8 mouse cellular contexts compared by ENCODE assay signal in genomic region chr15:85523173-85523991, GRCm38 (mm10). TPM values are rescaled to one million over a fixed set of nuclear protein-coding genes. Genes with fewer than 3 reads are reported as not detected.
A peak's percentile ranks its signal among the peaks of the same experiment; 100 is the strongest.
DNase-seq lines count a peak whose midpoint lies in the region; ATAC-seq lines count a peak whose summit lies in the region.

No protein-coding gene starts in this region.

- H3K36me3 ChIP-seq in hindbrain, embryonic 11.5 days (ENCODE audit: control insufficient read depth, insufficient read depth, low read length) = no peaks in the 10 kb centered on the region
- no peaks in the 10 kb centered on the region for H3K36me3 ChIP-seq in limb, embryonic 10.5 days
- no peaks in the 10 kb centered on the region for H3K36me3 ChIP-seq in midbrain, embryonic 11.5 days (ENCODE audit: control insufficient read depth, insufficient read depth, low read length)

- no peak overlapping the region for H3K4me3 ChIP-seq in hindbrain, embryonic 11.5 days (ENCODE audit: low read depth, low read length)
- peak overlapping the region; percentile 18; the same call in 1 of the 2 replicates for H3K4me3 ChIP-seq in limb, embryonic 10.5 days
- H3K4me3 ChIP-seq in midbrain, embryonic 11.5 days (ENCODE audit: low read depth, low read length) = no peak overlapping the region

- H3K9ac ChIP-seq in hindbrain, embryonic 11.5 days (ENCODE audit: low read depth, low read length) = 0 out of 2 replicates have a peak overlapping the region, but pooled peaks have one; percentile 37
- H3K9ac ChIP-seq in midbrain, embryonic 11.5 days (ENCODE audit: low read length) = no peak overlapping the region

- H3K4me2 ChIP-seq in hindbrain, embryonic 11.5 days (replicated peaks; ENCODE audit: low read depth, low read length) = no peak overlapping the region
- H3K4me2 ChIP-seq in midbrain, embryonic 11.5 days = no peak overlapping the region

- H3K4me1 ChIP-seq in hindbrain, embryonic 11.5 days (replicated peaks; ENCODE audit: control insufficient read depth, insufficient read depth, low read length) = peaks cover 3% of the 10 kb centered on the region
- H3K4me1 ChIP-seq in limb, embryonic 10.5 days = peaks cover 24% of the 10 kb centered on the region
- H3K4me1 ChIP-seq in midbrain, embryonic 11.5 days (ENCODE audit: control insufficient read depth, insufficient read depth, low read length) = peaks cover 19% of the 10 kb centered on the region

- H3K27ac ChIP-seq in hindbrain, embryonic 11.5 days (ENCODE audit: low read depth, low read length) = no peak overlapping the region
- H3K27ac ChIP-seq in limb, embryonic 10.5 days = peak overlapping the region; percentile 66; the same call in 1 of the 2 replicates
- H3K27ac ChIP-seq in midbrain, embryonic 11.5 days (ENCODE audit: low read depth, low read length) = no peak overlapping the region

- 0 out of 2 replicates have a peak, but pooled peaks have one; percentile 38 for ATAC-seq in hindbrain, embryonic 11.5 days (ENCODE audit: low FRiP score)
- ATAC-seq in midbrain, embryonic 11.5 days (ENCODE audit: low FRiP score) = peak; percentile 43; the same call in 1 of the 2 replicates
- no peak for ATAC-seq in erythroid progenitor cell, adult 5-6 weeks (replicated peaks; ENCODE audit: low FRiP score, poor library complexity, severe bottlenecking)

- 9% methylated on average over 14 of the region's 14 CpGs for WGBS in hindbrain, embryonic 11.5 days
- WGBS in limb, embryonic 10.5 days = 8% methylated on average over 14 of the region's 14 CpGs
- 7% methylated on average over 14 of the region's 14 CpGs for WGBS in midbrain, embryonic 11.5 days

- DNase-seq in adipocyte (ENCODE audit: low spot score) = peak; percentile 46
- DNase-seq in cerebellum, adult 8-10 months = peak; percentile 22
- DNase-seq in gastrocnemius, adult 18-20 months (ENCODE audit: low spot score) = peak; percentile 46
- peak; percentile 42 for DNase-seq in hindbrain, embryonic 11.5 days (ENCODE audit: low spot score)
- DNase-seq in limb, embryonic 10.5 days (ENCODE audit: low spot score) = peak; percentile 55
- peak; percentile 94 for DNase-seq in midbrain, embryonic 11.5 days (ENCODE audit: low spot score, missing footprints)
- peak; percentile 5 to 16 for DNase-seq in thymus, postnatal 36 days

- no peaks in the 10 kb centered on the region; the same call in 1 of the 2 replicates for H3K27me3 ChIP-seq in hindbrain, embryonic 11.5 days (ENCODE audit: control insufficient read depth, insufficient read depth, low read length)
- H3K27me3 ChIP-seq in limb, embryonic 10.5 days (ENCODE audit: low read depth, poor library complexity, severe bottlenecking) = peaks cover 41% of the 10 kb centered on the region
- H3K27me3 ChIP-seq in midbrain, embryonic 11.5 days (ENCODE audit: control insufficient read depth, insufficient read depth, low read length) = 0 out of 2 replicates have a peak, but pooled peaks cover 7% of the 10 kb centered on the region

- H3K9me3 ChIP-seq in hindbrain, embryonic 11.5 days (ENCODE audit: control insufficient read depth, low read length) = no peaks in the 10 kb centered on the region
- no peaks in the 10 kb centered on the region for H3K9me3 ChIP-seq in limb, embryonic 10.5 days (replicated peaks)
- H3K9me3 ChIP-seq in midbrain, embryonic 11.5 days (ENCODE audit: control insufficient read depth, low read length) = no peaks in the 10 kb centered on the region

RNA-seq across cellular contexts. Expression of gene 7530416G11Rik, which starts 20.4 kb away (rescaled TPM):
- not detected for total RNA-seq in gastrocnemius, adult 18-20 months (2021)
- polyA plus RNA-seq in hindbrain, embryonic 11.5 days (2014; fragmentation: Nextera tagmentation; extraction: Ambion mirVana) = not detected in 2 replicates
- polyA plus RNA-seq in limb, embryonic 10.5 days (2016; fragmentation: Nextera tagmentation; extraction: Ambion mirVana) = not detected in 2 replicates
- polyA plus RNA-seq in midbrain, embryonic 11.5 days (2014; fragmentation: Nextera tagmentation; extraction: Ambion mirVana) = not detected in 2 replicates
- not detected in 2 replicates for total RNA-seq in erythroid progenitor cell, adult 5-6 weeks (2015; ENCODE audit: low replicate concordance)
- total RNA-seq in erythroid progenitor cell, adult 5-6 weeks (2017; ENCODE audit: low replicate concordance) = not detected in 2 replicates

RNA-seq across cellular contexts. Expression of gene Wnt7b, which starts 58.9 kb away (rescaled TPM):
- under 1 TPM in 1 of 2 experiments, not detected in 1; 0.07 TPM for total RNA-seq in gastrocnemius, adult 18-20 months (2021)
- polyA plus RNA-seq in hindbrain, embryonic 11.5 days (2014; fragmentation: Nextera tagmentation; extraction: Ambion mirVana) = 61.6 and 79.7 TPM in 2 replicates
- 10.9 and 17.1 TPM in 2 replicates for polyA plus RNA-seq in limb, embryonic 10.5 days (2016; fragmentation: Nextera tagmentation; extraction: Ambion mirVana)
- 38.5 and 44.3 TPM in 2 replicates for polyA plus RNA-seq in midbrain, embryonic 11.5 days (2014; fragmentation: Nextera tagmentation; extraction: Ambion mirVana)
- total RNA-seq in erythroid progenitor cell, adult 5-6 weeks (2015; ENCODE audit: low replicate concordance) = not detected in 2 replicates
- not detected in 2 replicates for total RNA-seq in erythroid progenitor cell, adult 5-6 weeks (2017; ENCODE audit: low replicate concordance)

Comparison
In these comparisons a context has a peak if more than half of its experiments do, and no peak if none do; other contexts are left out.
1. DNase-seq: peak in every context shown above with its lines; median percentile 94 in midbrain, embryonic 11.5 days; 55 in limb, embryonic 10.5 days; 46 in adipocyte; 46 in gastrocnemius, adult 18-20 months; 42 in hindbrain, embryonic 11.5 days; 22 in cerebellum, adult 8-10 months; 10 in thymus, postnatal 36 days.